Mouse (Mus musculus): ENCODE results near the gene Adssl1.

- TF ChIP-seq USF1 (IDR thresholded peaks at IDR 0.05; ENCODE audit: low read depth) (no peak), TCF12 (IDR thresholded peaks at IDR 0.05; ENCODE audit: insufficient read depth, poor library complexity, severe bottlenecking) (no peak), POLR2A (IDR thresholded peaks at IDR 0.05; ENCODE audit: insufficient read length, low read depth) (no peak), E2F4 (IDR thresholded peaks at IDR 0.05; ENCODE audit: insufficient read depth) (no peak), POLR2AphosphoS2 (IDR thresholded peaks at IDR 0.05; ENCODE audit: insufficient read length, low read depth) (peak; percentile 6), MAX (IDR thresholded peaks at IDR 0.05; ENCODE audit: low read depth) (no peak), CEBPB (IDR thresholded peaks at IDR 0.05; ENCODE audit: insufficient read depth, poor library complexity, severe bottlenecking) (no peak), MYOD1 (IDR thresholded peaks at IDR 0.05; ENCODE audit: control insufficient read depth in 1 of 3, insufficient read length in 2 of 3, low read depth in 2 of 3) (no peak)
These were observed 47.9 kb downstream of the Adssl1 start for GRCm38 (mm10) chr12:112667619-112668297.

Data from myocyte (in vitro differentiated cells).